Mouse (Mus musculus) bone marrow macrophage, adult 2 months (primary cell): ENCODE measurements around the gene Ccdc155. TPM values are rescaled to one million over a fixed set of nuclear protein-coding genes. Genes with fewer than 3 reads are reported as not detected.

Experiments used
- H3K27ac ChIP-seq: 2 replicates; pipeline ENCODE4 v1.5.1; 2012; ENCODE audit warnings: low read depth, low read length; ENCODE audit not compliant: insufficient read depth
- H3K4me1 ChIP-seq: 2 replicates; pipeline ENCODE4 v1.6.1; 2012; ENCODE audit warnings: low read length; ENCODE audit not compliant: control insufficient read depth, insufficient read depth
- H3K4me3 ChIP-seq: 2 replicates; pipeline ENCODE4 v1.5.1; 2012; ENCODE audit warnings: mild to moderate bottlenecking, low read length, moderate library complexity; ENCODE audit not compliant: insufficient read depth
- CTCF ChIP-seq: IDR thresholded peaks from 2 replicates; pipeline ENCODE4 v1.5.1; 2012; ENCODE audit warnings: low read depth, mild to moderate bottlenecking, low read length, moderate library complexity
- POLR2A ChIP-seq: IDR thresholded peaks from 2 replicates; pipeline ENCODE4 v1.6.1; 2012; ENCODE audit warnings: mild to moderate bottlenecking, low read depth, low read length, borderline replicate concordance
- polyA plus RNA-seq: library from polyadenylated mRNA; stranded (reverse); fragments of >200 nt; gene quantifications from 2 replicates; pipeline ENCODE4 v1.2.4, GENCODE M21; 2012; ENCODE audit not compliant: missing spikeins, insufficient read depth, insufficient read length

Gene Ccdc155
- polyA plus RNA-seq, 1 experiment: 0.24 TPM

GRCm38 (mm10) chr7:45228548-45228947 lies 23.9 kb upstream of the Ccdc155 start:
- no peak overlapping the region for H3K4me3 ChIP-seq
- H3K4me1 ChIP-seq: no peaks in the 10 kb centered on the region
- TF ChIP-seq POLR2A (no peak), CTCF (no peak)
- no peak overlapping the region for H3K27ac ChIP-seq

- Histone ChIP-seq H3K4me3 (no peak overlapping the region), H3K27ac (no peak overlapping the region), H3K4me1 (no peaks in the 10 kb centered on the region)
- TF ChIP-seq CTCF (no peak), POLR2A (no peak)
Observed at GRCm38 (mm10) chr7:45226421-45226820, 21.7 kb upstream of the Ccdc155 start.

- H3K27ac ChIP-seq: no peak overlapping the region
- H3K4me1 ChIP-seq: no peaks in the 10 kb centered on the region
- TF ChIP-seq POLR2A (no peak), CTCF (no peak)
- H3K4me3 ChIP-seq: no peak overlapping the region
Observed at GRCm38 (mm10) chr7:45224826-45225225, 20.1 kb upstream of the Ccdc155 start.

- no peaks in the 10 kb centered on the region; the same call in 1 of the 2 replicates for H3K4me1 ChIP-seq
- no peak overlapping the region for H3K27ac ChIP-seq
- H3K4me3 ChIP-seq: no peak overlapping the region
- TF ChIP-seq CTCF: no peak
- no peak for TF ChIP-seq POLR2A
Observed at GRCm38 (mm10) chr7:45221680-45222079, 17.0 kb upstream of the Ccdc155 start.

- Histone ChIP-seq H3K4me3 (no peak overlapping the region), H3K27ac (no peak overlapping the region), H3K4me1 (no peaks in the 10 kb centered on the region; the same call in 1 of the 2 replicates)
- TF ChIP-seq POLR2A (no peak), CTCF (no peak)
Observed at GRCm38 (mm10) chr7:45216442-45217183, 11.9 kb upstream of the Ccdc155 start.

- H3K4me1 ChIP-seq: no peaks in the 10 kb centered on the region; the same call in 1 of the 2 replicates
- H3K27ac ChIP-seq: no peak within 1 kb of the TSS
- H3K4me3 ChIP-seq: no peak within 1 kb of the TSS
Observed at GRCm38 (mm10) chr7:45215673-45216441, 11.2 kb upstream of the Ccdc155 start, which contains the start of gene Tead2. TSS of gene Tead2 (plus strand) at chr7:45215753.

GRCm38 (mm10) chr7:45213708-45214107 lies 9.0 kb upstream of the Ccdc155 start:
- no peak overlapping the region for H3K27ac ChIP-seq
- TF ChIP-seq POLR2A (no peak), CTCF (no peak)
- no peaks in the 10 kb centered on the region for H3K4me1 ChIP-seq
- H3K4me3 ChIP-seq: no peak overlapping the region

More at GRCm38 (mm10) chr7:45215673-45216441, 11.2 kb upstream of the Ccdc155 start, which contains the start of gene Tead2:
- TF ChIP-seq POLR2A: no peak
- no peak for TF ChIP-seq CTCF

- no peaks in the 10 kb centered on the region for H3K4me1 ChIP-seq
- H3K27ac ChIP-seq: no peak overlapping the region
- TF ChIP-seq POLR2A (no peak), CTCF (no peak)
- H3K4me3 ChIP-seq: no peak overlapping the region
Observed at GRCm38 (mm10) chr7:45212356-45212755, 7.7 kb upstream of the Ccdc155 start.

- H3K4me3 ChIP-seq: no peak within 1 kb of the TSS
- no peak within 1 kb of the TSS for H3K27ac ChIP-seq
- no peak for TF ChIP-seq CTCF
- TF ChIP-seq POLR2A: no peak
- no peaks in the 10 kb centered on the region for H3K4me1 ChIP-seq
Observed at GRCm38 (mm10) chr7:45211851-45212251, 7.2 kb upstream of the Ccdc155 start, which contains the start of gene Dkkl1. TSS of gene Dkkl1 (minus strand) at chr7:45212147.

GRCm38 (mm10) chr7:45211070-45211469 lies 6.4 kb upstream of the Ccdc155 start:
- H3K27ac ChIP-seq: no peak overlapping the region
- no peak overlapping the region for H3K4me3 ChIP-seq
- TF ChIP-seq POLR2A (no peak), CTCF (no peak)
- H3K4me1 ChIP-seq: no peaks in the 10 kb centered on the region
